Mouse (Mus musculus): ENCODE measurements around the gene Tm9sf1.

DNA sequence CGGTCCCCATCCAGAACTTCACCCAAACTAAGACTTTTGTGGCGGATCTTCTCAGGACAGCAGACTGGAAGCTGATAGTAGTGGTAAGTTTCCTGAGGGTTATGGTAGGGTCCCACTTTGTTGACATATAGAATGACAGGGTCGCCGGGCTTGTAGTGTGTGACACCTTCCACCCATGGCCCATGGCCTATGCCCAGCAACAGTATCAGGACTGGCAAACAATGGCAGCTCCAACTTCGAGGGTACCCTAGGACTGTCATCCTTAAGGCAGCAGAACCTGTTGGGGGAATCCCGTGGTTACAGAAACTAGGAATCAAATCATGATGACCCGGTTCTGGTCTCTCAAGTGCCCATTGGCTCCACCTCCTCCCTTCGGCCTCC is 937 bp downstream of the Tm9sf1 start:
- no peak for TF ChIP-seq CTCF (IDR thresholded peaks at IDR 0.05; ENCODE audit: control insufficient read depth, insufficient read depth, low read length)
- TF ChIP-seq POLR2A (IDR thresholded peaks at IDR 0.05; ENCODE audit: borderline replicate concordance, control insufficient read depth, low read depth, low read length), result no peak
